Mouse (Mus musculus) cortical plate, adult 2 months (tissue): Measurements from ENCODE around the gene Olfr322.

Experiments used
- CTCF ChIP-seq: fragments of 200-500 bp; IDR thresholded peaks from 2 replicates; pipeline ENCODE4 v1.5.1; 2011; ENCODE audit warnings: mild to moderate bottlenecking, control low read depth, low read length; ENCODE audit not compliant: insufficient read depth; ENCODE audit errors: extremely low read depth
- POLR2A ChIP-seq: fragments of 200-500 bp; IDR thresholded peaks from 2 replicates; pipeline ENCODE4 v1.6.1; 2011; ENCODE audit warnings: mild to moderate bottlenecking, low read length, control low read depth; ENCODE audit not compliant: insufficient read depth; ENCODE audit errors: extremely low read depth

- TF ChIP-seq CTCF (no peak), POLR2A (no peak)
Measured at GRCm38 (mm10) chr11:58638176-58638701, 20.3 kb upstream of the Olfr322 start.
